Mouse (Mus musculus) large intestine, adult 2 months (tissue): ENCODE data around the gene Unc13b. TPM values are rescaled to one million over a fixed set of nuclear protein-coding genes. Genes with fewer than 3 reads are reported as not detected.

Experiments used
- DNase-seq: peaks from one replicate; pipeline ENCODE4 v3.0.0-alpha.2; 2012; ENCODE audit warnings: low read depth, low spot score
- WGBS: fragments of 180-500 bp; shearing (Covaris S2); methylation state at CpG from one replicate; pipeline ENCODE4 v1.1.7; 2018; 5-methylcytosine and 5-hydroxymethylcytosine counted together
- polyA plus RNA-seq: library from polyadenylated mRNA; depleted of rRNA; stranded (reverse); fragments of >200 nt; gene quantifications from 2 replicates; pipeline ENCODE4 v1.2.3, GENCODE M21; 2012; rRNA removed

The Unc13b gene
- 7.7 and 12.5 TPM in 2 replicates for polyA plus RNA-seq

DNA sequence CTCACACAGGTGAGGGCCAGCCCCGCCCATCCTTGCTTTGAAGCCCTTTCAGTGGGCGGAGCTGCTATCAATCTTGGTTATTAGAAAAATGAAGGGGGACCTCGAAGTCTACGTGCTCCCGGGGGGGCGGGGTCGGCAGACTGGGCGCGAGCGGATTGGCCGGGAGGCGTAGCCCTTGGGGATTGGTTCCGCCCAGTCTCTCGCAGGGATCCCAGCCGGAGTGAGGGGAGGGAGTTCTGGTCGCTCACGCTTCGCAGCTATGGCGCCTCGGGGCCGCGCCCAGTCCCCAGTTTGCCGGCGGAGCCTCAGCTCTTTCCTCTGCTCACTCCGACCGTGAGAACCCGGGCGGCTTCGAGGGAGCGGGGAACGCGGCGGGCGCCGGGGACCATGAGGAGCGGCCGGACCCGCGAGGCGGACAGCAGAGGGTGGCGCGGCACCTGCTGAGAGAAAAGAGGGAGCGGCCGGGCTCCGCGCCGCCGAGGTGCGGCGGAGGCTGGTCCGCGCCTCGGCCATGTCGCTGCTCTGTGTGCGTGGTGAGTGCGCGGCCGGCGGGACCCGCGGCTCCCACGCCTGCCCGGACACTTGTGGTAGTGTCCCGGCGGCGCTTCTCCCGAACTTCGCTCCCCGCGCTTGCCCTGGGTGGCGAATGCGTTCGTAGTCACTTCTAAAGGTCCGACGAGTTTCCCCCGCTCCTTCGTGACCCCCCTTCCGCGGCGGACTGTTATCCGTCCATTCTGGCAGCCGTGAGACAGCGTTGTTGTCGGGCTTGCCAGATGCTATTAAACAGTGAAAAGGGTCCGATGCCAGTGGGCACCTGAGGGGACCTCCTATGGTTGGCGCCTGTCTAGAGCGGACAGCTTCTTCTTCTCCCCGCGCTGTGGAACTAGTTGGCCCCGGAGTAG lies at the start of gene Unc13b:
Gene Unc13b, plus strand, starts transcription at position 201 of the 902 bp plus-strand sequence.
- DNase-seq = no peak
- under 1% methylated on average over 88 of the region's 90 CpGs for WGBS

DNA sequence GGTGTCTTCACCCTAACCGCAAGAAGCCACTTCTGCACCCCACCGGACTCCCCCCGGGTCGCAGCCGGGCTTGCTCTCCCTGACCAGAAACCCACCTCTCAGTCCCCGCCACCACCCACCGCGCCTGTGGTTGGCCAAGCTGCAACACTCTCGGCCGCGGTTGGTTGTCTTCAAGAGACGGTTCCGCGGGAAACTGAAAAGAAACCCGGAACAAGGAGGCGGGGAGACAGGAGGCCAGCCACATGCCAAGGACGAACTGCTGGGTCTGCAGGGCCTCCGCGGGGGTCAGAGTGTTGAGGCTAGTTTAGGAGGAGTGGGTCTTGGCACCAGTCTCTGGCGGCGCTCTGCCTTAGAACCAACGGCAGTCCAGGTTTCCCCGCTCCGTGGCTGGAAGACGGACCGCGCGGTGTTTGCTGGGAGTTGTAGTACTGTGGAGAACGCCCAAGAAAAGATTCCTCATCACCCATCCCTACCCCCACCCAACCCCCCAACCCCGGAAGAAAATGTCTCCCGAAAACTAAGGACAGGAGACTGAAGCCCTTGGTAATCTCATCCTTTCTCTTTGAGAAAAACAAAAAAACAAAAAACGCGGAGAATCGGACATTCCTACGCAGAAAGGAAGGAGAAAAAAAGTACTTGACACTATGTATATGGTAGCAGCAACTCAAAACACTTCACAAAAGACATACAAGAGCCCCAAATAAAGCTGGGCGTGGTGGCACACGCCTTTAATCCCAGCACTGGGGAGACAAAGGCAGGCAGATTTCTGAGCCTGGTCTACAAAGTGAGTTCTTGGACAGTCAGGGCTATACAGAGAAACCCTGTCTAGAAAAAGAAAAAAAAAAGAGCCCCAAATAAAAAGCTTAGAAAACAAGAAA lies 48.4 kb upstream of the Unc13b start, which contains the start of gene Fancg:
Gene Fancg, minus strand, starts transcription at position 346 of the 878 bp plus-strand sequence.
- no peak for DNase-seq

GRCm38 (mm10) chr4:43012091-43012490 lies 46.7 kb upstream of the Unc13b start:
- no peak for DNase-seq
- 83% methylated on average over 1 of the region's 1 CpGs for WGBS

More for the DNA sequence above, 48.4 kb upstream of the Unc13b start, which contains the start of gene Fancg:
- under 1% methylated on average over 37 of the region's 37 CpGs for WGBS

- 81% methylated on average over 4 of the region's 4 CpGs for WGBS
- no peak for DNase-seq
These were observed 40.6 kb upstream of the Unc13b start for GRCm38 (mm10) chr4:43018156-43018555.

GRCm38 (mm10) chr4:43019176-43019575 lies 39.6 kb upstream of the Unc13b start:
- no peak for DNase-seq
- 91% methylated on average over 10 of the region's 10 CpGs for WGBS

GRCm38 (mm10) chr4:43019641-43020465 lies 38.9 kb upstream of the Unc13b start:
- DNase-seq = no peak

DNA sequence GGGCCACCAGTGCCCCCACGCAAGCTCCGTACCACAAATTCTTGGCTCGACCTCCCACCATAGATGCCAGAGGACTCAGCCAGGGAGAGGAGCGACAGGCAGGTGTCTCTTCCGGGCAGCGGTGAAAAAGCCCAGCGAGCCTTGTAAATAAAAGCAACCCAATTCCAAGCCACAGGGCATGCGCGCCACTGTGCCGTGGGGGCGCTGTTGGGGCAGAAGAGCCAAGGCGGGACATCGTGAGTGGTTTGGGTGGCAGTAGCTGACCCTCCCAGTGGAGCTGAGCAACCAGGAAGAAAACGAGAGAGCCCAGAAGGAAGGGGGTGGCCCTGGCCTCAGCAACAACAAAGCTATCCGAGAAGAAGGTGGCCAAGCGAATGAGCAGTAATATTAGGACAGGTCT lies 37.9 kb upstream of the Unc13b start:
- no peak for DNase-seq
- 91% methylated on average over 16 of the region's 16 CpGs for WGBS

More at GRCm38 (mm10) chr4:43019641-43020465, 38.9 kb upstream of the Unc13b start:
- WGBS = 97% methylated on average over 23 of the region's 23 CpGs

GRCm38 (mm10) chr4:43021341-43021740 lies 37.4 kb upstream of the Unc13b start:
- 85% methylated on average over 17 of the region's 17 CpGs for WGBS

GRCm38 (mm10) chr4:43024673-43025072 lies 34.1 kb upstream of the Unc13b start:
- WGBS = 71% methylated on average over 14 of the region's 14 CpGs
- DNase-seq = no peak

More at GRCm38 (mm10) chr4:43021341-43021740, 37.4 kb upstream of the Unc13b start:
- no peak for DNase-seq

DNA sequence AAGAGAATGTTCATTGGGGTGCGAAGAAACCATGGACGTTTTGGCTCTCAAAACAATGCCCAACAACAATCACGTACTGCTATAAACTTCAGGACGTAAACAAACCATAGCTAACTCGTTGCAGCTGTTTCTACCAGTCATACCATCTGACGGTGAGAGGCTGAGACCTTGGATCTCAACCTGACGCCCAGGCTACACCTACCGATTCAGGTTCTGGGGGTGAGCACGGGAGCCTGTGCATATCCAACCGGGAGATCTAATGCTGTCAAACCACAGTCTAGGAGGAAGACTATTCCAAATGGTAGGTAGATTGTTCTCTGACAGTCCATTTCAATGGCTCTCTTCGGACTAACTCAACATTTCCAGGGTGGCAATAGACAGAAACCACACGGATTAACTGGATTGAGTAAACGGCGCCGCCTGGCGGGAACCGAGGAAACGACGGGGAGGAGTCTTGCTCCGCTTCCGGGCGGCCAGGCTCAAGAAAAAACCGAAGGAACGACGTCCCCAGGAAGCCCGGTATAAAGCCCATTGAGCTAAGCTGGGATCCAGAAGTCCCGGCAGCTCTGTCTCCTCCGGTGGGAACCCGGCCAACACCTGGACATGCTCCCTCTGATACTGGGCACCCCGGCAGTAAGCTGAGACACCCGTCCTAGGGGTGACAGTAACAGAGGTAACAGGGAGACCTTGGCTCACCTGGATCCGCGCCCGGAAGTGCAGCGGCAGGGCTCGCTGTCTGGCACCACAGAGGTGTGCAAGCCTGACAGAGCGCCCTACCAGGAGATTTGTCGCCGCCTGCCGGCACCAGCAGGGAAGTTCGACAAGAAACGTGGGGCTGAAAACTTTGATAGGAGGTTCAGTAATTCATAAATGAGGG lies 33.4 kb upstream of the Unc13b start, which contains the start of gene Pigo:
Gene Pigo, minus strand, starts transcription at position 736 of the 877 bp plus-strand sequence.
- 3% methylated on average over 42 of the region's 42 CpGs for whole genome bisulfite sequencing
- DNase-seq = peak; percentile 86

DNA sequence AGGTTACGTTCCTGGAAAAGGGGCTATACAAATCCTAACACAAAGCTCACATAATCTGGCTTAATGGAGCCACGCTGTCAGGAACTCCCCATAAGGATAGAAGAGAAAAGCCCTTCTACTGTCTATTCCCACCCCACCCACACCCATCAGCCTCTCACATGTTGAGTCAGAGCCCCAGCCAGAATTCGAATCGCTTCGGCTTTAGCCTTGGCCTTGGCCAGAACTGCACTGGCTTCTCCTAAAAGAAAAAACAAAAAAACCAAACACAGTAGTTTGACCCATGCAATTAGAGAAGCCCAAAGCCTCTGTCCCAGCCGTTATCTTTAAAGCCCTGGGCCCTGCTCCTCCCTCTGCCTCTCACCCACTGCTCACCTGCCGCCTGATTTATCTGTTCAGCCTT lies 29.6 kb upstream of the Unc13b start:
- DNase-seq = no peak
- 91% methylated on average over 7 of the region's 7 CpGs for WGBS

DNA sequence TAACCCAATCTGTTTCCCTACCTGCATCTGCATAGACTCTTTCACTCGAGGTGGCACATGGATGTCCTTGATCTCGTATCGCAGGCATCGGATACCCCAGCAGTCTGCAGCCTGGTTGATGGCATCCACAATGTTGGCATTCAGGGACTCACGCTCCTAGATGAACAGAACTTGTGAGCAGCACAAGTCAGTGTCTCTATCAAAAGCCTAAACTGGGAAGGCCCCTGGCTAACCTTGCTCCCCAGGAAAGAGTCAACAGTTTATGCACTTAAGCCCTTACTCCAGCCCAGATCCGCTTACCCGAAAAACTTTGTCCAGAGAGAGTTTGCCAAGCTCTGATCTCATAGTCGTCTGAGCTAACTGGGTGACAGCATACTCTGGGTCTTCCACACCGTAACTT lies 29.0 kb upstream of the Unc13b start:
- no peak for DNase-seq
- WGBS = 89% methylated on average over 9 of the region's 9 CpGs

- 64% methylated on average over 9 of the region's 9 CpGs for WGBS
- DNase-seq = no peak
These were observed 28.4 kb upstream of the Unc13b start for GRCm38 (mm10) chr4:43030352-43030751.

DNA sequence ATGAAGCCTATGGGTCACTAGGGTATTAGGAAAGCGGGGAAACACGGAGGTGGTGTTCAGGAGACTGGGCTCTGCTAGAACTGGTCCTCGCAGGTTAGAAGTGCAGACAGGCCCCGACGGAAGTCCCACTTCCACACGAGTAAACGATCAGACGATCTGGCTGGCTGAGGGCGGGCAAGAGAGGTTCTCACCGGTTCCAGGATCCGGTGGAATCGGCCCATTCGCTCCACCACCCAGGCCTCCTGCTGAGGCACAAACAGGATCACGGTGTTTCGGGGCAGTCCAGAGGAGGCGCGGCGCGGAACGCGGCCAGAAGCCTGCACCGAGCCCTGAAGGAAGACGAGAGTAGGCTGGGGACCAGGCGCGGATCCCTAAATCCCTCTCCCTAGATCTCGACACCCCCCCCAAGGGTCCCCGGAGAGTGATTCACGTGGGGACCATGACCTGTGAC lies 27.9 kb upstream of the Unc13b start:
- WGBS = 1% methylated on average over 28 of the region's 28 CpGs
- DNase-seq = no peak

- WGBS = under 1% methylated on average over 38 of the region's 38 CpGs
- peak; percentile 89 for DNase-seq
These were observed 27.3 kb upstream of the Unc13b start, which contains the start of gene Stoml2 for GRCm38 (mm10) chr4:43031237-43031995. TSS of gene Stoml2 (minus strand) at chr4:43031710.

DNA sequence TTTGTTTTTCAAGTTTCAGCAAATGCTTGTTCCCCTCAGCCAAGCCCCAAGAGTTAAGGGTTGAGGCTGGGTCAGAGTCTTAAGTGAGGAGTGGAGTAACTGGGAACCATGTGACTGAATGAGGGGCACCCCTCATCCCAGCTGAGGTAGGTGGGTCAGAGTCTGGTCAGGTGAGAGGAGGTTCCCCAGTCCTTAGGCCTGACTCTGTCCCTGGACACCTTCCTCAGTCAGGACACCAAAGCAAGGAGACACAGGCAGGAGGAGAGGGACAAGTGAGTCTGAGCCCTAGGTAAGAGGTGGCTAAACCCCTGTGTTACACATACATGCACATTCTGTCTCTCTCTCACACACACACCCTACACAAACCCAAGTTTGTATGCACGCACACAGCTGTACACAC lies 26.3 kb upstream of the Unc13b start:
- 95% methylated on average over 1 of the region's 1 CpGs for WGBS
- no peak for DNase-seq

GRCm38 (mm10) chr4:43033481-43033880 lies 25.3 kb upstream of the Unc13b start:
- 85% methylated on average over 14 of the region's 14 CpGs for WGBS
- DNase-seq = no peak
